Mouse (Mus musculus) testis, postnatal 10 days (tissue): ENCODE data around the gene Olfr299.

Source experiments
- DNase-seq: peaks from one replicate; pipeline ENCODE4 v3.0.0; 2021; ENCODE audit warnings: low spot score

Gene Olfr299

DNA sequence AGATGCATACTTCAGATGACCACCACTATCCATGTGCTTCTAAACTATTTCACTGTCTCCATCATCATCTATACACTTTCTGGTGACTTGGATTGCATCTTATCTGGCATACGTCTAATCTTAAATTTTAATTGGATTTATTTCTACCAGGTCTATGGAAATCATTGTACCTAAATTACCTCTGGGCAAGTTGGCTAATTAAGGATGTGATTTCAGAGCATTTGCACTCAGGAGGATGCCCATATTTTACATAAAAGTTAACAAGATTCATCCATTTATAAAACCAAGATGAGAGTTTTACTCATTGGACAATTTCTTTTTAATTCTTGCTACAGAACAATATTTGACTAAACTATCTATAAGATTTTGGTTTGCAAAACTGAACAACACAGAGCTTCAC, at the start of gene Olfr299:
Olfr299 (plus strand) TSS at position 301 of the 400 bp plus-strand sequence.
- no peak for DNase-seq

DNA sequence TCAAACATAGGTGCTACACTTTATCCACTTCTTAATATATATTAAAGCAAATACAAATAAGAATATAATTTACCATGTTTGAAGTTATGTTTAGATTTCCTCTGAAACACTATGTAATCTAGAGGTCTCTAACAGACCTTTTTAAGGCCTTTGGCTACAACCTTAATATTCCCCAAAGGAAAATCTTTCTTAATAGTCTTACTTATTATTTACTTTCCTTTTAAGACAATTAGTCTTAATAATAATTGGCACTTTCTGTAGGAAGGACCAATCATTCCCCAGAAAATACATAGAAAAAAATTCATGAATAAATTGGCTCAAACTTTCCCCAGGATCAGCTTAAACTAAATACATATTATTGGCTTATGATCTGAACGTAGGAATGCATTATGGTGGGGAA, 32.7 kb downstream of the Olfr299 start, which contains the start of gene Olfr298:
Olfr298 (minus strand) TSS at position 101 of the 400 bp plus-strand sequence.
- DNase-seq: no peak
